Mouse (Mus musculus) lung, postnatal 0 days (tissue): ENCODE data around the gene Adamts7. TPM values are rescaled to one million over a fixed set of nuclear protein-coding genes. Genes with fewer than 3 reads are reported as not detected.

Experiments used
- ATAC-seq: fragments of 200-750 bp; cut with Nextera tagmentation; 2 replicates; pipeline ENCODE4 v1.8.0; 2017; ENCODE audit warnings: moderate library complexity
- DNase-seq: peaks from one replicate; pipeline ENCODE4 v3.0.0-alpha.2; 2016; ENCODE audit warnings: low spot score
- H3K27ac ChIP-seq: fragments of 300-500 bp; sonication (generic); 2 replicates; pipeline ENCODE4 v1.5.1; 2014; ENCODE audit warnings: antibody characterized with exemption, mild to moderate bottlenecking, low read length, mixed read lengths
- H3K27me3 ChIP-seq: fragments of 300-500 bp; sonication (generic); replicated peaks from 2 replicates; pipeline ENCODE4 v1.6.1; 2014; ENCODE audit warnings: low read length, mixed read lengths; ENCODE audit not compliant: insufficient read depth
- H3K36me3 ChIP-seq: fragments of 300-500 bp; sonication (generic); 2 replicates; pipeline ENCODE4 v1.6.1; 2014; ENCODE audit warnings: low read length, mixed read lengths; ENCODE audit not compliant: insufficient read depth
- H3K4me1 ChIP-seq: fragments of 300-500 bp; sonication (generic); 2 replicates; pipeline ENCODE4 v1.6.1; 2014; ENCODE audit warnings: antibody characterized with exemption, low read depth, low read length, mixed read lengths; ENCODE audit not compliant: insufficient read depth
- H3K4me2 ChIP-seq: fragments of 300-500 bp; sonication (generic); replicated peaks from 2 replicates; pipeline ENCODE4 v1.6.1; 2014; ENCODE audit warnings: low read depth, mild to moderate bottlenecking, low read length, moderate library complexity, mixed read lengths
- H3K4me3 ChIP-seq: fragments of 300-500 bp; sonication (generic); 2 replicates; pipeline ENCODE4 v1.5.1; 2014; ENCODE audit warnings: low read depth, low read length
- H3K9ac ChIP-seq: fragments of 300-500 bp; sonication (generic); replicated peaks from 2 replicates; pipeline ENCODE4 v1.6.1; 2014; ENCODE audit warnings: low read depth, mild to moderate bottlenecking
- H3K9me3 ChIP-seq: fragments of 300-500 bp; sonication (generic); 2 replicates; pipeline ENCODE4 v1.6.1; 2016; ENCODE audit warnings: low read length, mixed read lengths
- CTCF ChIP-seq: IDR thresholded peaks from 2 replicates; pipeline ENCODE4 v1.5.1; 2016; ENCODE audit warnings: antibody characterized with exemption, mild to moderate bottlenecking
- EP300 ChIP-seq: IDR thresholded peaks from 2 replicates; pipeline ENCODE4 v1.6.1; 2016; ENCODE audit warnings: antibody characterized with exemption, mild to moderate bottlenecking, control low read depth
- WGBS: fragments of 180-500 bp; shearing (Covaris S2); extraction: QIAGEN DNeasy Blood & Tissue Kit; methylation state at CpG from one replicate; pipeline ENCODE4 v1.1.7; 2014; 5-methylcytosine and 5-hydroxymethylcytosine counted together
- polyA plus RNA-seq: library from polyadenylated mRNA; unstranded; fragments of >200 nt; fragmentation: Nextera tagmentation; extraction: Ambion mirVana; gene quantifications from 2 replicates; pipeline ENCODE4 v1.2.1, GENCODE M21; 2015

Adamts7 gene
- polyA plus RNA-seq, 1 experiment from 2014 or later: 4.1 TPM

- Histone ChIP-seq H3K4me3 (no peak overlapping the region), H3K4me2 (no peak overlapping the region), H3K9ac (no peak overlapping the region), H3K27ac (no peak overlapping the region), H3K4me1 (peaks cover 3% of the 10 kb centered on the region), H3K27me3 (no peaks in the 10 kb centered on the region), H3K36me3 (peaks cover 11% of the 10 kb centered on the region; the same call in 1 of the 2 replicates), H3K9me3 (no peaks in the 10 kb centered on the region)
- TF ChIP-seq EP300 (no peak), CTCF (no peak)
- DNase-seq (no peak), ATAC-seq (no peak)
- 87% methylated on average over 18 of the region's 18 CpGs for WGBS
Observed at GRCm38 (mm10) chr9:90199611-90200010, 36.7 kb downstream of the Adamts7 start.

DNA sequence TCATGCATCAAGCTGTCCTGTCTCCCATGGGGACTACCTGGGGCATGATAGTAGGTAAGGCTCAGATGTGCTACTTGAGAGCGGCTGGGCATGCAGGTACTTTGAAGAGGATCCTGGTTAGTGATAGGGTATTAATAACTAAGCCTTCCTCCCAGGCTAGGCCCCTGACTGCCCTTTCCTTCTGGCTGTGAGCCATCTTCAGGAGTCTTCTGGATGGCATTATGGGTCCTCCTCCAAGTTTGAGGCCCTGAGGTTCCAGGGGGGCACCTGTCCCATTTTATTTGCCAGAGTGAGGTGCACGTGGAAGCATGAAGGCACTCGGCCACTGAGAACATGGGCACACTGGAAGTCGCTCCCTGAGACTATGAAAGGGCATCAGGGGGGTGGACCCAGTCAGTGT, 37.6 kb downstream of the Adamts7 start:
- 95% methylated on average over 4 of the region's 4 CpGs for WGBS
- H3K27me3 ChIP-seq: no peaks in the 10 kb centered on the region
- peaks cover 16% of the 10 kb centered on the region; the same call in 1 of the 2 replicates for H3K36me3 ChIP-seq
- H3K9ac ChIP-seq: no peak overlapping the region
- H3K9me3 ChIP-seq: no peaks in the 10 kb centered on the region
- H3K4me2 ChIP-seq: no peak overlapping the region
- H3K4me1 ChIP-seq: peaks cover 3% of the 10 kb centered on the region
- DNase-seq (no peak), ATAC-seq (no peak)
- H3K4me3 ChIP-seq: no peak overlapping the region
- TF ChIP-seq EP300: no peak
- no peak for TF ChIP-seq CTCF
- H3K27ac ChIP-seq: no peak overlapping the region

- H3K4me1 ChIP-seq: peaks cover 3% of the 10 kb centered on the region
- DNase-seq (no peak), ATAC-seq (0 out of 2 replicates have a peak, but pooled peaks have one; percentile 1)
- no peak overlapping the region for H3K9ac ChIP-seq
- no peak overlapping the region for H3K27ac ChIP-seq
- no peak overlapping the region for H3K4me3 ChIP-seq
- H3K27me3 ChIP-seq: no peaks in the 10 kb centered on the region
- TF ChIP-seq CTCF (no peak), EP300 (no peak)
- no peaks in the 10 kb centered on the region for H3K9me3 ChIP-seq
- WGBS: 89% methylated on average over 7 of the region's 7 CpGs
- peaks cover 22% of the 10 kb centered on the region; the same call in 1 of the 2 replicates for H3K36me3 ChIP-seq
- no peak overlapping the region for H3K4me2 ChIP-seq
Observed at GRCm38 (mm10) chr9:90201096-90201495, 38.2 kb downstream of the Adamts7 start.

DNA sequence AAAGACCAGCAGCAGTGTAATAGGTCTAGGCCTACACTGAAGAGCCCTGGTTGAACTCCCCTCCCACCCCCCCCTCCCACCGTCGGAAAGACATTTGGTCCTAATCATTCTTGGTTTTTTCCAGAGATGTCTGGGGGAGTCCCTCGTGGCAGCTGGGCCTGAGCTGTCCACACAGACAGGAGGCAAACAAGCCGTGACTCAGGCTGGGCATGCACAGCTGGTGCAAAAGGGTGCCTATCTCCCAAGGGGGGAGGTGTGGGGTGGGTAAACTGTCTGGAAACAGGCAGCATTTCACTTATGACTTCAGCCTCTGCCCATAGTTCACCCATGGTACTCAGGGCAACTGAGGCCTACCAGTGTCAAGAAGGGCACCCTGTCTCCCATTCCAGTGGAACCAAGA, 38.7 kb downstream of the Adamts7 start:
- no peak for DNase-seq
- H3K27me3 ChIP-seq: no peaks in the 10 kb centered on the region
- no peak overlapping the region for H3K9ac ChIP-seq
- H3K27ac ChIP-seq: no peak overlapping the region
- peaks cover 25% of the 10 kb centered on the region; the same call in 1 of the 2 replicates for H3K36me3 ChIP-seq
- peaks cover 3% of the 10 kb centered on the region for H3K4me1 ChIP-seq
- WGBS: 52% methylated on average over 4 of the region's 4 CpGs
- no peak overlapping the region for H3K4me3 ChIP-seq
- TF ChIP-seq CTCF: no peak
- no peak for TF ChIP-seq EP300
- ATAC-seq: peak; percentile 46
- no peaks in the 10 kb centered on the region for H3K9me3 ChIP-seq
- H3K4me2 ChIP-seq: no peak overlapping the region

DNA sequence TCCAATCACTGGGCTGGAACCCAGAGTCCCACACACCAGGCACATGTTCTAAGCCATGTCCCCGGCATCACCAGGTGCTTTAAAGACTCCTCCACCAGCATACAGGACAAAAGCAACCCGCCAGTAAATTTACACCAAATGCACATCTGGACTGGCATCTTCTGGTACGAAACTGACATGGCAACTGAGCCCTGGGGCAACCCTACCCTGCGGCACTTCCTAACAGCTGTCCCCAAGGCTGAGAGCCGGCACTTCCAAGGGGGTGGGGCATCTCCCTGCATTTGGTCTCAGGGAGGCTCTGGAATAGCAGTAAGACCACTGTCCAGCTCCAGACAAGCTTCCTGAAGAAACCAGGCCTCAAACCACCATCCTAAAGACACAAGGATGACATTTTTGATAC, 40.4 kb downstream of the Adamts7 start:
- no peak for TF ChIP-seq CTCF
- no peak for TF ChIP-seq EP300
- Histone ChIP-seq H3K4me1 (peaks cover 3% of the 10 kb centered on the region), H3K36me3 (peaks cover 25% of the 10 kb centered on the region; the same call in 1 of the 2 replicates), H3K4me2 (no peak overlapping the region), H3K9me3 (no peaks in the 10 kb centered on the region), H3K9ac (no peak overlapping the region), H3K27ac (no peak overlapping the region), H3K27me3 (no peaks in the 10 kb centered on the region), H3K4me3 (no peak overlapping the region)
- WGBS: 83% methylated on average over 5 of the region's 5 CpGs
- no peak for DNase-seq
- no peak for ATAC-seq

DNA sequence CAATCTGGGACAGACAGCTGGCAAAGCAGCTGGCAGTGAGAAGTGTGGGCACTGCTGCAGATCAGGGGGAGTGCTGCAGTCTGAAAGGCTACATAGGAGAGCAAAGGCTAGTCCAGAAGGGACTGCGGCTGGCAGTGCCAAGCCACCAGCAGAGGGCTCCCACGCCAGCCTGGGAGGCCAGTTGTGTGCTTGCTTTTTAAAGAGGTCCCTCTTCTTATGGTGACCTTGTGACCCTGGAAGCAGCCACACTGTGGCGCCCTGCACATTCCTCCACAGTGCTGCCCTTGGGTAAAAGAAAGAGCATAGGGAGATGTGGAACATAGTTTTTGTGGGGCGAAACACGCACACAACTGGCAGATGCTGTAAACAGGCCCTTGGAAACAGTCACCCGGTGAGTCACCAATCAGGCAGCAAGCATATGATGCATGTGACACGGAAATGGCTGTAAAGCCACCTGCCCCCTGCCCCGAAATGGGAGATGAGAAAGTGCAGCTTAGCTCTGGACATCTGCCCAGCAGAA, 41.6 kb downstream of the Adamts7 start:
- no peaks in the 10 kb centered on the region for H3K27me3 ChIP-seq
- WGBS: 63% methylated on average over 8 of the region's 8 CpGs
- ATAC-seq (no peak), DNase-seq (no peak)
- H3K9ac ChIP-seq: no peak overlapping the region
- peak; percentile 44 for TF ChIP-seq CTCF
- TF ChIP-seq EP300: no peak
- no peaks in the 10 kb centered on the region for H3K4me1 ChIP-seq
- H3K9me3 ChIP-seq: no peaks in the 10 kb centered on the region
- H3K4me2 ChIP-seq: no peak overlapping the region
- no peak overlapping the region for H3K4me3 ChIP-seq
- H3K36me3 ChIP-seq: peaks cover 25% of the 10 kb centered on the region; the same call in 1 of the 2 replicates
- H3K27ac ChIP-seq: no peak overlapping the region

GRCm38 (mm10) chr9:90206500-90206899, 43.6 kb downstream of the Adamts7 start:
- 39% methylated on average over 2 of the region's 2 CpGs for WGBS
- Histone ChIP-seq H3K4me1 (no peaks in the 10 kb centered on the region), H3K9ac (no peak overlapping the region), H3K27ac (no peak overlapping the region), H3K9me3 (no peaks in the 10 kb centered on the region), H3K36me3 (peaks cover 25% of the 10 kb centered on the region; the same call in 1 of the 2 replicates), H3K4me3 (no peak overlapping the region), H3K27me3 (no peaks in the 10 kb centered on the region), H3K4me2 (no peak overlapping the region)
- TF ChIP-seq CTCF (peak; percentile 96), EP300 (no peak)
- DNase-seq (peak; percentile 82), ATAC-seq (peak; percentile 31; the same call in 1 of the 2 replicates)
